Mouse (Mus musculus) adrenal gland, postnatal 14 days (tissue): ENCODE measurements around the gene Sdc3. TPM values are rescaled to one million over a fixed set of nuclear protein-coding genes. Genes with fewer than 3 reads are reported as not detected.

ENCODE experiments used
- DNase-seq: peaks from one replicate; pipeline ENCODE4 v3.0.0; 2021; ENCODE audit warnings: mixed read lengths
- long read RNA-seq, 2 experiments: library from polyadenylated mRNA; stranded (forward); transcript quantifications; one replicate each; pipeline ENCODE4 v2.0.0; 2021
- total RNA-seq: library from RNA; stranded (reverse); gene quantifications from 2 replicates; pipeline ENCODE4 v1.2.3, GENCODE M21; 2021

Sdc3 gene
- 233 and 245 TPM in 2 replicates for total RNA-seq
- long read RNA-seq, experiment 1, full-length matches to known transcripts, result 88 of 201 reads
- long read RNA-seq, experiment 1, partial matches to known transcripts, result 11 of 201 reads
- long read RNA-seq, experiment 1, other reads (novel, unspliced or antisense), result 102 of 201 reads
- long read RNA-seq, experiment 2, full-length matches to known transcripts, result 73 of 160 reads
- long read RNA-seq, experiment 2, partial matches to known transcripts, result 85 of 160 reads
- long read RNA-seq, experiment 2, other reads (novel, unspliced or antisense), result 2 of 160 reads

GRCm38 (mm10) chr4:130792376-130793179 is at the start of gene Sdc3:
Sdc3 (plus strand) TSS chr4:130792537.
- peak; percentile 72 for DNase-seq

- DNase-seq, result no peak
Observed at GRCm38 (mm10) chr4:130744058-130744457, 48.3 kb upstream of the Sdc3 start.

GRCm38 (mm10) chr4:130745561-130746306 is 46.6 kb upstream of the Sdc3 start:
- peak; percentile 76 for DNase-seq

- no peak for DNase-seq
Observed at GRCm38 (mm10) chr4:130749566-130749965, 42.8 kb upstream of the Sdc3 start.

- no peak for DNase-seq
Observed at GRCm38 (mm10) chr4:130751966-130752365, 40.4 kb upstream of the Sdc3 start.

- DNase-seq, result peak; percentile 34
Observed at GRCm38 (mm10) chr4:130752591-130752990, 39.7 kb upstream of the Sdc3 start.

GRCm38 (mm10) chr4:130753755-130754154 is 38.6 kb upstream of the Sdc3 start:
- DNase-seq, result no peak

GRCm38 (mm10) chr4:130754776-130755175 is 37.6 kb upstream of the Sdc3 start:
- DNase-seq, result no peak

- no peak for DNase-seq
Observed at GRCm38 (mm10) chr4:130759875-130760274, 32.5 kb upstream of the Sdc3 start.

- DNase-seq, result no peak
Observed at GRCm38 (mm10) chr4:130761809-130762208, 30.5 kb upstream of the Sdc3 start.

GRCm38 (mm10) chr4:130765399-130766160 is 26.8 kb upstream of the Sdc3 start:
- DNase-seq, result peak; percentile 68

- no peak for DNase-seq
Observed at GRCm38 (mm10) chr4:130766387-130766786, 25.9 kb upstream of the Sdc3 start.

GRCm38 (mm10) chr4:130766926-130767325 is 25.4 kb upstream of the Sdc3 start:
- peak; percentile 61 for DNase-seq

GRCm38 (mm10) chr4:130773899-130774298 is 18.4 kb upstream of the Sdc3 start:
- peak; percentile 57 for DNase-seq

GRCm38 (mm10) chr4:130774822-130775221 is 17.5 kb upstream of the Sdc3 start:
- no peak for DNase-seq

GRCm38 (mm10) chr4:130777647-130778046 is 14.7 kb upstream of the Sdc3 start:
- no peak for DNase-seq

GRCm38 (mm10) chr4:130779037-130779436 is 13.3 kb upstream of the Sdc3 start:
- no peak for DNase-seq

- DNase-seq, result no peak
Observed at GRCm38 (mm10) chr4:130782492-130782891, 9.8 kb upstream of the Sdc3 start.

GRCm38 (mm10) chr4:130784755-130785154 is 7.6 kb upstream of the Sdc3 start:
- DNase-seq, result peak; percentile 76

GRCm38 (mm10) chr4:130787530-130787929 is 4.8 kb upstream of the Sdc3 start:
- DNase-seq, result no peak

- peak; percentile 87 for DNase-seq
Observed at GRCm38 (mm10) chr4:130790180-130790579, 2.2 kb upstream of the Sdc3 start.

- DNase-seq, result no peak
Observed at GRCm38 (mm10) chr4:130791811-130792375, 444 bp upstream of the Sdc3 start.
